Mouse (Mus musculus) cerebellum, postnatal 25 days (tissue): ENCODE measurements around the gene Dst.

Source experiments
- DNase-seq, 2 experiments: peaks; one replicate each; pipeline ENCODE4 v3.0.0; 2021; ENCODE audit warnings: mixed read lengths in 2 of 2

The Dst gene

GRCm38 (mm10) chr1:34068341-34068740, 160.3 kb downstream of the Dst start:
- peak in 1 of 2 experiments; percentile 53 for DNase-seq

- no peak for DNase-seq
Observed at GRCm38 (mm10) chr1:34069514-34070290, 161.7 kb downstream of the Dst start.

GRCm38 (mm10) chr1:34070474-34070873, 162.4 kb downstream of the Dst start:
- no peak for DNase-seq

- DNase-seq = no peak
Observed at GRCm38 (mm10) chr1:34070991-34071639, 163.1 kb downstream of the Dst start.

GRCm38 (mm10) chr1:34072262-34072661, 164.2 kb downstream of the Dst start:
- DNase-seq = no peak

- no peak for DNase-seq
Observed at GRCm38 (mm10) chr1:34073436-34074169, 165.6 kb downstream of the Dst start.

- DNase-seq = no peak
Observed at GRCm38 (mm10) chr1:34074245-34075187, 166.5 kb downstream of the Dst start.

GRCm38 (mm10) chr1:34076701-34077421, 168.8 kb downstream of the Dst start:
- DNase-seq = no peak

GRCm38 (mm10) chr1:34077422-34077790, 169.4 kb downstream of the Dst start:
- no peak for DNase-seq

- DNase-seq = no peak
Observed at GRCm38 (mm10) chr1:34077941-34078340, 169.9 kb downstream of the Dst start.

- no peak for DNase-seq
Observed at GRCm38 (mm10) chr1:34089011-34089410, 181.0 kb downstream of the Dst start.

- DNase-seq = no peak
Observed at GRCm38 (mm10) chr1:34090700-34091099, 182.7 kb downstream of the Dst start.

- DNase-seq = no peak
Observed at GRCm38 (mm10) chr1:34093652-34094051, 185.6 kb downstream of the Dst start.

- peak; percentile 58 to 77 for DNase-seq
Observed at GRCm38 (mm10) chr1:34094301-34094700, 186.3 kb downstream of the Dst start.

GRCm38 (mm10) chr1:34095173-34095572, 187.1 kb downstream of the Dst start:
- no peak for DNase-seq

GRCm38 (mm10) chr1:34096923-34097322, 188.9 kb downstream of the Dst start:
- peak; percentile 43 to 58 for DNase-seq

GRCm38 (mm10) chr1:34097640-34098039, 189.6 kb downstream of the Dst start:
- peak; percentile 86 to 87 for DNase-seq

- DNase-seq = peak; percentile 65 to 85
Observed at GRCm38 (mm10) chr1:34099439-34099838, 191.4 kb downstream of the Dst start.

- DNase-seq = no peak
Observed at GRCm38 (mm10) chr1:34100385-34100784, 192.4 kb downstream of the Dst start.

- no peak for DNase-seq
Observed at GRCm38 (mm10) chr1:34102604-34103003, 194.6 kb downstream of the Dst start.

GRCm38 (mm10) chr1:34103176-34103575, 195.2 kb downstream of the Dst start:
- no peak for DNase-seq

- DNase-seq = no peak
Observed at GRCm38 (mm10) chr1:34103713-34104172, 195.7 kb downstream of the Dst start.
